Mouse (Mus musculus): Measurements from ENCODE around the gene Elane.

Elane gene

GRCm38 (mm10) chr10:79914131-79914947 lies 28.3 kb downstream of the Elane start:
- no peak for DNase-seq (ENCODE audit: low spot score in 2 of 2)

- DNase-seq (ENCODE audit: low spot score in 2 of 2) = no peak
These were observed 29.0 kb downstream of the Elane start for GRCm38 (mm10) chr10:79914948-79915596.

GRCm38 (mm10) chr10:79916081-79916480 lies 30.0 kb downstream of the Elane start:
- DNase-seq (ENCODE audit: low spot score in 2 of 2) = peak in 1 of 2 experiments; percentile 58

- peak; percentile 88 to 90 for DNase-seq (ENCODE audit: low spot score in 2 of 2)
These were observed 30.9 kb downstream of the Elane start, which contains the start of gene Kiss1r for GRCm38 (mm10) chr10:79916808-79917531. Kiss1r (plus strand) TSS chr10:79916971.

GRCm38 (mm10) chr10:79917532-79918100 lies 31.6 kb downstream of the Elane start:
- DNase-seq (ENCODE audit: low spot score in 2 of 2) = no peak

GRCm38 (mm10) chr10:79918231-79919078 lies 32.4 kb downstream of the Elane start:
- DNase-seq (ENCODE audit: low spot score in 2 of 2) = no peak

- DNase-seq (ENCODE audit: low spot score in 2 of 2) = no peak
These were observed 33.3 kb downstream of the Elane start for GRCm38 (mm10) chr10:79919251-79919849.

- no peak for DNase-seq (ENCODE audit: low spot score in 2 of 2)
These were observed 34.2 kb downstream of the Elane start for GRCm38 (mm10) chr10:79920056-79920890.

- no peak for DNase-seq (ENCODE audit: low spot score in 2 of 2)
These were observed 35.0 kb downstream of the Elane start, which contains the start of gene R3hdm4 for GRCm38 (mm10) chr10:79920958-79921535. R3hdm4 (minus strand) TSS chr10:79921208.

- DNase-seq (ENCODE audit: low spot score in 2 of 2) = no peak
These were observed 35.5 kb downstream of the Elane start for GRCm38 (mm10) chr10:79921572-79921971.

GRCm38 (mm10) chr10:79924998-79925784 lies 39.1 kb downstream of the Elane start:
- peak; percentile 91 to 94 for DNase-seq (ENCODE audit: low spot score in 2 of 2)

- DNase-seq (ENCODE audit: low spot score in 2 of 2) = peak in 1 of 2 experiments; percentile 36
These were observed 39.9 kb downstream of the Elane start for GRCm38 (mm10) chr10:79925785-79926490.

- peak; percentile 90 to 91 for DNase-seq (ENCODE audit: low spot score in 2 of 2)
These were observed 40.7 kb downstream of the Elane start, which contains the start of gene Arid3a for GRCm38 (mm10) chr10:79926491-79927323. Arid3a (plus strand) TSS chr10:79927043.

GRCm38 (mm10) chr10:79927324-79928029 lies 41.4 kb downstream of the Elane start:
- peak in 1 of 2 experiments; percentile 69 for DNase-seq (ENCODE audit: low spot score in 2 of 2)

- DNase-seq (ENCODE audit: low spot score in 2 of 2) = no peak
These were observed 42.1 kb downstream of the Elane start for GRCm38 (mm10) chr10:79928030-79928694.

Data from right cerebral cortex, postnatal 10 days (tissue).